Mouse (Mus musculus) CD4-positive naive resting alpha-beta T cell, adult 57 days (primary cell): ENCODE results near the gene Nsdhl. TPM values are rescaled to one million over a fixed set of nuclear protein-coding genes. Genes with fewer than 3 reads are reported as not detected.

Source experiments
- total RNA-seq: library from RNA; stranded (reverse); gene quantifications from one replicate; pipeline ENCODE4 v1.2.4, GENCODE M21; 2023

Nsdhl gene
- 11.3 TPM for total RNA-seq

GRCm38 (mm10) chrX:72917884-72918681 is at the start of gene Nsdhl, which contains the start of gene Cetn2:
Gene Nsdhl (plus strand): TSS chrX:72918557.
Gene Cetn2 (minus strand): TSS chrX:72918411.

DNA sequence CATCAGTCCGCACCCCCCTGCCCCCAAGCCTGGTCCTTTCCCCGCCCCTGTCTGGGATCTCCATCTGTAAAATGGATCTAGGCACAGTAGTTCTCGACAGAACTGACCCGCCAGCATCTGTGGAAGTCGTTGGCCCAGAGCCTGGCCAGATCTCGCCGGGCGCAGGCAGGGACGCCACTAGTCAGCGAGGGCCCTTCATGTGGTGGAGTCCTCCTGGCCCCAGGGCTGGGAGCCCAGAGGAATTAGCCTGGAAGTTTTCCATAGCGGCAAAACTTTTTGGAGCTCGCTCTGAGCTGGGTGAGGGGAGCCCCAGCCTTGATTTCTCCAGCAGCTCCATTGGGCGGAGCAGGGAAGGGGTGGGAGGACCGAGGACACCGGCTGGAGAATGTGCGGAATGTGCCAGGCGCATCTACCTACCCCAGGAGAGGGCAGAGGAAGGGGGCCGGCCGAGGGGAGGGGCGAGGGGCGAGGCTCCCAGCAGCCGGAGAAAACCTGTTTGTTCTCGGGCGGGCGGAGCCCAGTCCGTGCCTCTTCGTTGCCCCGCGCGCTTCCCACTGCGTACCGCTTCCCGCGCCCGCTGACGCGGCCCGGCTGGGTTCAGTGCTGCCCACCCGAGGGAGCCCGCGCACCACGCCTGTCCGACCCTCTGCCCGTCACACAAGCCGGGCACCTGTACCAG is 68.6 kb downstream of the Nsdhl start, which contains the start of gene Zfp185:
TSS of gene Zfp185 (plus strand) at position 499 of the 679 bp plus-strand sequence.

Other genes with a start within 250 kb of the Nsdhl start
- gene Gabrq, start 93.4 kb upstream of the Nsdhl start, total RNA-seq: not detected
- gene Cetn2, start 146 bp upstream of the Nsdhl start, total RNA-seq: 39.9 TPM
- 1.4 TPM for gene Zfp185, start 68.8 kb downstream of the Nsdhl start, total RNA-seq
- 1.7 TPM for gene Pnma5, start 118.5 kb downstream of the Nsdhl start, total RNA-seq
- not detected for gene Pnma3, start 146.2 kb downstream of the Nsdhl start, total RNA-seq
- gene Xlr4a, start 163.9 kb downstream of the Nsdhl start, total RNA-seq: 47.3 TPM
- gene Xlr3a, start 178.5 kb downstream of the Nsdhl start, total RNA-seq: 1.0 TPM
- gene Gm14685, start 198.5 kb downstream of the Nsdhl start, total RNA-seq: 1.7 TPM
- not detected for gene Xlr5b, start 230.2 kb downstream of the Nsdhl start, total RNA-seq
- gene DXBay18, start 230.9 kb downstream of the Nsdhl start, total RNA-seq: not detected